ENCODE assay signal across 10 mouse cellular contexts in genomic region chr6:50823220-50823910, GRCm38 (mm10).
DNase-seq lines count a peak whose midpoint lies in the region; ATAC-seq lines count a peak whose summit lies in the region.
"Had no signal": no experiment of that assay in that cellular context is flagged by ENCODE, and none has a peak within 500 bp of the region (broad histone marks: within the 10 kb centered on the region; RNA-seq: fewer than 3 reads in every experiment).

No protein-coding gene starts in this region.

- H3K36me3 ChIP-seq in heart, embryonic 13.5 days, result no peaks in the 10 kb centered on the region
- no peaks in the 10 kb centered on the region for H3K36me3 ChIP-seq in embryonic facial prominence, embryonic 13.5 days

- H3K27me3 ChIP-seq in heart, embryonic 13.5 days (replicated peaks), result peaks cover 37% of the 10 kb centered on the region
- H3K27me3 ChIP-seq in embryonic facial prominence, embryonic 13.5 days, result 0 out of 2 replicates have a peak, but pooled peaks cover 2% of the 10 kb centered on the region

- no peaks in the 10 kb centered on the region; the same call in 1 of the 2 replicates for H3K9me3 ChIP-seq in heart, embryonic 13.5 days
- H3K9me3 ChIP-seq in embryonic facial prominence, embryonic 13.5 days, result no peaks in the 10 kb centered on the region; the same call in 1 of the 2 replicates

- ATAC-seq in heart, embryonic 13.5 days (ENCODE audit: extremely low read depth, insufficient number of reproducible peaks, low FRiP score, low TSS enrichment), result no peak
- ATAC-seq in embryonic facial prominence, embryonic 13.5 days (ENCODE audit: insufficient number of reproducible peaks, insufficient read depth, low FRiP score, low TSS enrichment, low read depth), result no peak

- H3K4me3 ChIP-seq in heart, embryonic 13.5 days, result no peak overlapping the region
- no peak overlapping the region for H3K4me3 ChIP-seq in embryonic facial prominence, embryonic 13.5 days
- H3K4me3 ChIP-seq: layer of hippocampus, adult 2 months had no signal

- peaks cover 35% of the 10 kb centered on the region for H3K4me1 ChIP-seq in heart, embryonic 13.5 days
- H3K4me1 ChIP-seq in embryonic facial prominence, embryonic 13.5 days, result peaks cover 58% of the 10 kb centered on the region

- no peak overlapping the region for H3K9ac ChIP-seq in heart, embryonic 13.5 days
- 0 out of 2 replicates have a peak overlapping the region, but pooled peaks have one; percentile 2 for H3K9ac ChIP-seq in embryonic facial prominence, embryonic 13.5 days

- H3K4me2 ChIP-seq in heart, embryonic 13.5 days, result peak overlapping the region; percentile 28
- 0 out of 2 replicates have a peak overlapping the region, but pooled peaks have one; percentile 11 for H3K4me2 ChIP-seq in embryonic facial prominence, embryonic 13.5 days

- H3K27ac ChIP-seq in heart, embryonic 13.5 days (replicated peaks), result no peak overlapping the region
- H3K27ac ChIP-seq in embryonic facial prominence, embryonic 13.5 days, result peak overlapping the region; percentile 87
- H3K27ac ChIP-seq: layer of hippocampus, adult 2 months had no signal

- no peak for DNase-seq in heart, adult 18-20 months
- peak; percentile 11 for DNase-seq in induced T-regulatory cell, adult 2 months (ENCODE audit: low read depth)
- DNase-seq in natural killer cell, adult 2 months (ENCODE audit: low spot score in 2 of 2), result peak; percentile 7 to 31
- DNase-seq in thymus, postnatal 4 days, result no peak
- no peak for DNase-seq in cerebellum, postnatal 10 days
- DNase-seq in thymus, postnatal 10 days (ENCODE audit: low spot score in 2 of 2), result no peak
- DNase-seq: lung, postnatal 36 days had no signal

- 22% methylated on average over 17 of the region's 18 CpGs for WGBS in heart, embryonic 13.5 days
- WGBS in embryonic facial prominence, embryonic 13.5 days, result 18% methylated on average over 18 of the region's 18 CpGs

Comparison
In these comparisons a context has a peak if more than half of its experiments do, and no peak if none do; other contexts are left out.
1. DNase-seq: peak in induced T-regulatory cell, adult 2 months (single experiment) and natural killer cell, adult 2 months (2 of 2); none in heart, adult 18-20 months (0 of 2), thymus, postnatal 4 days (single experiment), cerebellum, postnatal 10 days (0 of 2) and thymus, postnatal 10 days (0 of 2).